Mouse (Mus musculus) brown adipose tissue, adult 24 weeks (tissue): ENCODE data around the gene Shank2. TPM values are rescaled to one million over a fixed set of nuclear protein-coding genes. Genes with fewer than 3 reads are reported as not detected.

Source experiments
- H3K27ac ChIP-seq: fragments of 200-500 bp; replicated peaks from 2 replicates; pipeline ENCODE4 v1.5.1; 2012; ENCODE audit warnings: low read depth, mild to moderate bottlenecking, low read length
- H3K4me1 ChIP-seq: fragments of 200-500 bp; 2 replicates; pipeline ENCODE4 v1.6.1; 2012; ENCODE audit warnings: low read length, mixed read lengths; ENCODE audit not compliant: control insufficient read depth, insufficient read depth, insufficient read length
- H3K4me3 ChIP-seq: fragments of 200-500 bp; 2 replicates; pipeline ENCODE4 v1.5.1; 2012; ENCODE audit warnings: low read depth, mild to moderate bottlenecking, low read length, moderate library complexity; ENCODE audit not compliant: insufficient read depth
- polyA plus RNA-seq: library from polyadenylated mRNA; stranded (reverse); fragments of >200 nt; gene quantifications from 2 replicates; pipeline ENCODE4 v1.2.4, GENCODE M21; 2012; ENCODE audit not compliant: missing spikeins, insufficient read depth, insufficient read length

Gene Shank2
- polyA plus RNA-seq, 1 experiment: not detected

DNA sequence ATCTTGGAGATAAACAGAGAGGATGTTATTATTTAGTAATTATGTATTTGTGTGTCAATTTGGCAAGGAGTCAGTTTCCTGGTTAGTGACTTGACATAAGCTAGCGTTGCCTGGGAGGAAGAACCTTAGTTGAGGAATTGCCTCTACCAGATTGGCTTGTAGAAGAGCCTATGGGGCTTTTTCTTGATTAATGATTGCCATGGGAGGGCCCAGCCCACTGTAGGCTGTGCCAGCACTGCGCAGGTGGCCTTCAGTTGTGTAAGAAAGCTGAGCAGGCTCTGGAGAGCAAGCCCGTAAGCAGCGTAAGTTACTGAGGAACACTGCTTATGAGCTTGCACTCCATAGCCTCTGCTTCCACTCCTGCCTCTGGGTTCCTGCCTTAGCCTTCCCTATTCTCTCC, 7.3 kb downstream of the Shank2 start:
- Histone ChIP-seq H3K4me1 (no peaks in the 10 kb centered on the region), H3K4me3 (no peak overlapping the region), H3K27ac (no peak overlapping the region)

DNA sequence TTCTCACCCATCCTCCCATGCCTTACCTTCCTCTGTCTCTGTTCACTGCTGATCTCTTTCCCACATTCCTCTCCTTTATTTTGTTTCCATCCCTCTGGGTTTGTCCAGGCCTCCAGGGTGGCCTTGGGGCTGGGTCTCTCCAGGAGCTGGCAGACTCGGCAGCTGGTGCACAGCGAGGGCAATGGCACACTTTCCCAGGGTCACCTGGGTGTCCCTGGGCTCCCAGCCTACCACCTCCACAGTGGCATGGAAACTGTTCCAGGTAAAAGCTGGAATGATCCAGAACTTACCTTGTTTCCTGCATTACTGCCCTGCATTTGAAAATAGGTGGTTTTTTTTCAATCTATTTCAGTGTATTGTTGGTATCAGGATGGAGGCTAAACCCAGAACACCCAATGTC, 12.8 kb downstream of the Shank2 start:
- no peaks in the 10 kb centered on the region for H3K4me1 ChIP-seq
- H3K27ac ChIP-seq: no peak overlapping the region
- H3K4me3 ChIP-seq: no peak overlapping the region

DNA sequence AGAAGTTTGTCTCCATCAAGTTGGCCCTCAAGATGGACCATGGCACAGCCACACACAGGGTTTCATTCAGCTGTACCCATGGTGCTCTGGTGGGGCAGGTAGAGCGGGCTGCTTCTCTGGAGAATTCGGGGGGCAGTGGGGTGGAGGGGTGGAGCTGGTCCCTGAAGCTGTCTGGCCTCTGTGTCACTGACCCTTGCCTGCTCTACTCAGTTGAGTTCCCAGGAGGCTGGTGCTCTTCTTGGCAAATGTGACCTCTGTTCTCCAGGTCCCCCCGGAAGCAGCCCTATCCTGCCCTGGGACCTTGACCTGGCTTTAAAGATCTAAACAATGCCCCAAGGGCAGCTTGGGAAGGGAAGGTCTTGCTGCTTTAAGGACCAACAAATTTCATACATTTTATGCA, 20.1 kb downstream of the Shank2 start:
- H3K4me3 ChIP-seq: no peak overlapping the region
- H3K4me1 ChIP-seq: no peaks in the 10 kb centered on the region
- H3K27ac ChIP-seq: no peak overlapping the region

DNA sequence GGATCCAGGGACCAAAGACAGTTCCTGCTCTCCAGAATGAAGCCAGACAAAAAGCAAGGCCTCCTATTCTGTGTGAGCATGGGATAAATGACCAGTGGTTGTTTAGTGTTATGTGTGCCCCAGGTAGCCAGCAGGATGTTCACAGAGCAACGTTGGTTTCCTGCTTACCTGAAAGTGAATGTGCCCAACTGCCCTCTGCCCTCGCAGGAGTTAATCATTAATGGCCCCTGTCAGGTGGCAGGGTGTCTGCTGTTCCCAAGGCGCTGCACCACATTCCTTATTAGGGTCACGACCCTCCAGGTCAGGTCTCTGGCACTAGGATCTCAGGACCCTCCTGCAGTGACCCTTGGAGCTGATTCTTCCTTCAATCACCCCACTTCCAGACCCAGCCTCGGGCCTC, 21.0 kb downstream of the Shank2 start:
- Histone ChIP-seq H3K27ac (no peak overlapping the region), H3K4me1 (no peaks in the 10 kb centered on the region), H3K4me3 (no peak overlapping the region)

DNA sequence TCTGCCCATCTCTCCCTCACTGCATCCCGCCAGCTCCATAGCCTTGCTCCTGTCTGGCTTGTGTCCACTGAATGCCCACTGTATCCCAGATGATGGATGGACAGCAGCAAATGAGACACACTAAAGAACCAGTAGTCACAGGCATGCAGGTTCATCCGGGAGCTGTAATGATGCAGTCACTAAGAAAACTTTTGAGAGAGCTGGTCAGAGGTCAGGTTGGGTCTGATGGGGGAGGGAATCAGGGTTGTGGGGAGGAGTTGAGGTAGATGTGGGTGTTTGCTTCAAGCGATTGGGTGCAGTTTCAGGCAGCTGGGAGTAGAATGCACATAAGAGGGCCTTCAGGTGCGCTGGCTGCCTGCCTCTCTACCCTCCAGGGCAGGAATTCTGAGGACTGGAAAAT, 21.8 kb downstream of the Shank2 start:
- no peak overlapping the region for H3K4me3 ChIP-seq
- no peak overlapping the region for H3K27ac ChIP-seq
- H3K4me1 ChIP-seq: no peaks in the 10 kb centered on the region

DNA sequence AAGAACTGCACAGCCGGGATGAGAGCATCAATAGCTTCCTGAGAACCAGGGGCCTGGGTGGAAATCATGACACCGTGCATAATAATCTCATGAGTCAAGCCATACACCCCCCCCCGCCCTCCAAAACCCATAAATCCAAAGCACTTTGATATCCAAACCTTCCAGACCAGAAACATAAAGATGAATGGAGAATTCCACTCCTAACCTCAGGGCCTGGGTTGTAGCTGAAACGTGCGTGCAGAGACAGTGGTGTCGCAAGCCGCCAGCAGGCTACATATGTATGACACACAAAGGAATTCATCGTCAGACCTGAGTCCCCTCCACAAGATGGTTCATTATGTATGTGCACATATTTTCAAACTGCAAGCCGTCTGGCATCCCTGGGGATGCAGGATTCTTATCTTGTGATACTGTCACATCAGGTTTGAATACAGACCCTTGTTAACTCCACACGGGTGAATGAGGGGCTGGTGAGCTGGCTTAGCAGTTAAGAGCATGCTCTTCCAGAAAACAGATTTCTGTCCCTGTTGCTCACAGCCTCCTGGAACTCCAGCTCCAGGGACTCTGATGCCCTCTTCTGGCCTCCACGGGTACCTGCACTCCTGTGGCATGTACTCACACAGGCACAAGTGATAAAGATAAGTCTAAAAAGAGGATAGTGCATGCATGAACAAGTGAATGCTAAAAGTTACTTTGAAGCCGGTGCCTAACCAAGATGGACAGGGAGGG, 24.5 kb downstream of the Shank2 start:
- H3K27ac ChIP-seq: no peak overlapping the region
- no peak overlapping the region for H3K4me3 ChIP-seq
- H3K4me1 ChIP-seq: no peaks in the 10 kb centered on the region

DNA sequence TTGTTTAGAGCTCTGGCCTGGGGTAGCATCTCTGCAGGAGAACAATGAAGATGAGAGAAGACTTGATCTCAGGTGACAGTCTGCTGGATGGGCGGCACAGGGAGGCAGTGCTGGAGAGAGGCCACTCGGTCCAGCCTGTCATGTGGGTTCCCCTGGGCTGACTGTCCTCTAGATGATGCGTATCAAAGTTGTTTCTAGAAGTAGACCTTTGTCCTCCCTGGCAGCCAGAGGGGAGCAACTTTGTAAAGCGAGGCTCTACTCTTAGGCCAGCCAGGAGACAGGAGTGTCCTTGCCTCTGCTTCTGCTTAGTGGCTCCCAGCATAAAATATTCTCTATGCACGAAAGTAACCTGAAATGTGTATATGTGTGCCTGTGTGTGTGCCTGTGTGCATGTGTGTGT, 27.5 kb downstream of the Shank2 start:
- no peak overlapping the region for H3K27ac ChIP-seq
- no peak overlapping the region for H3K4me3 ChIP-seq
- no peaks in the 10 kb centered on the region for H3K4me1 ChIP-seq

DNA sequence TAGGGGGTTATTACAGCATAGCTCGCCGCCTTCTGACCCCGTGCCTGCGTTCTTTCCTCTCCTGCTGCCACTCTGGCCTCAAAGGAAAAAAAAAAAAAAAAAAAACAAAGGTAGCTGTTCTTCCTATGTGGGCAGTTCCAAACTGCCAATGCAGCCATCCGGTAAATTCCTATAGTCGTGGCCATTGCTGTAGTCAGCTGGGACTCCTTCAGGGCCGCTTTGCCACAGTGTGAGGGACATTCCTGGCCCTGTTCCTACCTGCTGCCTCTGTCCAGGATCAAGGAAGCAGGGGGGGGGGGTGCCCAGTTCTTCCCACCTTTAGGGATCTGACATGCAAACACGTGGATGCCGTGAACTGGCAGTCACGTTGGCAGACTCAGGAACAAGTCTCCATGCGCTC, 29.1 kb downstream of the Shank2 start:
- Histone ChIP-seq H3K27ac (no peak overlapping the region), H3K4me1 (no peaks in the 10 kb centered on the region), H3K4me3 (no peak overlapping the region)

DNA sequence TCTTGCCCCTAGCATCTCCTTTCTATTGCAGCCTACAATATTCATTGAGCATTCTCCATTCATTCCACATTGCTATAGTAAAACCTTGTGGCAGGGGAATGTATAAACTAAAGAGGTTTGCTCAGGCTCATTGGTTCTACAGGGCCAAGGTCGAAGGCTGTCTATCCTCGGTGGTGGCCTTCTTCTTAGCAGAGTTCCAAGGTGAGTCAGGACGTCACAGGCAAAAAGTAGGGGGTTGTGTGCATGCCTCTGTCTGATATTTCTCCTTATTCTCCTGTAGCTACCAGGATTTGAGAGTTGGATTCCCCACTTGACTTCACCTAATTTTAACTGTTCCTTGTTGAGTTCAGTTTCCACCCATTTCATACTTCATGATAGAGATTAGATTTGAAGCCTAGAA, 29.9 kb downstream of the Shank2 start:
- no peak overlapping the region for H3K27ac ChIP-seq
- H3K4me3 ChIP-seq: no peak overlapping the region
- H3K4me1 ChIP-seq: no peaks in the 10 kb centered on the region

DNA sequence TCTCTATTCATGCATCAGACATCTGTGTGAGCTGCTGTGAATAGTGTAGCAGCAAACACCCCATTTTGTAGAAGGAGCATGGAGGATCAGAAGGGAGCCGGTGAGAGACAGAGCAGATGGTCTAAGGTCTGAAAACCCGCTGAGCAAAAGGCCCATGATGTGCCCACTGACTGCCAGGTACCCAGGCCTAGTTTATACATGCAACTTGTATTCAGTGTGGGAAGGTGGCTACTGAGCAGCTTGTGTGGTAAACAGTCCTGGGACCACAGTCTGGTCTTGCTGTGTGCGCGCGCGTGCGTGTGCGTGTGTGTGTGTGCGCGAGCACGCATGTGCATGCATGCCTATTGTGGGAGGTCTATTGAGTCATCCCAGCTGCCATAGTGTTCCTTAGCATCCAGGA, 35.8 kb downstream of the Shank2 start:
- no peak overlapping the region for H3K27ac ChIP-seq
- H3K4me1 ChIP-seq: peaks cover 2% of the 10 kb centered on the region; the same call in 1 of the 2 replicates
- no peak overlapping the region for H3K4me3 ChIP-seq

DNA sequence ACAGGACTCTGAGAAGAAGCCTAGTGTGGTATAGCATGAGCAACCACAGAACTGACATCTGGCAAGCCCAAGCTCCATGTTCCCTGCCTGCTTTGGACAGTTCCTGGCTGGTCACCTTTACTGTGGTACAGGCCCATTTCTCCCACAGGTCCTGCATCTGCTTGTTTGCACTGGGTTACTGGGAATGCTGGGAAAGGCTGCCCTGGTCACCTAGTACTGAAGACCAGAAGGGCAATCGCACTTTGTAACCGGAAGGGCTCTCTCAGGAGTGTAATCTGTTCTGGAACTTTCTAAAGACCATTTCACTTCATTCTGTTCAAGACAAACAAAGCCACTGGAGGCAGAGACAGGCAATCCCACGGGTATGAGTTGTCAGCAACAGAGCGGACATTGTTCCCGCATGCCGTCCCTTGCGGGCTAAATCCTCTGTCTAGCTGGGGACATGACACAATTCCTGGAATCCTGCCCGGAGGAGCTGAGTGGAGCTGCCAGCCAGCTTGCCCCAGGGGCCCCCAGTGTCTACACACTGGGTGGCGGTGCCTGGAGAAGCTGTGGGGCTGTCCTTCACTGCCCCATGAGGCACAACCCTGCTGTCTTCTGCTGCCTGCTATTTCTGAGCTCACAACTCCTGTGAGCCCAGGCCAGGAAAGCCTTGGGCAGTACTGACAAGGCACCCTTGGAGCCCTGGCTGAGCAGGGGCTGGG, 36.4 kb downstream of the Shank2 start:
- H3K4me1 ChIP-seq: peaks cover 2% of the 10 kb centered on the region; the same call in 1 of the 2 replicates
- no peak overlapping the region for H3K27ac ChIP-seq
- H3K4me3 ChIP-seq: no peak overlapping the region

DNA sequence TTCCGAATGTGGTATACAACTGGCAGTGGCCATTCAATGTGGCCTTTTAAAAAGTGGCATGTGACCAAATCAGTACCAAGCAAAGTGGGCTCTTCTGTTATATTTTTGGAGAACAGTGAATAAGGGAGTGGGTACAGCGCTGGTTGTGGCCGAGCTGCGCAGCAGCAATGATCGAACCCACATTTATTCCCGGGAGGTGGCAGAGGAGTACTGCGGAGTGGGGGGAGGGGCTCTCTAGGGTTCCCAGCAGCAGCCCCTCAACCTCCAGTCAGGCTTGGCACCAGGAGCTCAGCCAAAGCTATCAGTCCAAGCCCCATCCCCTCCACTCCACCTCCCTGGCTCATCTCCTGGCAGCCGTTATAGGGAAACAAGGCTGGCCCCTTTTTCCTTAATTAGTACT, 37.0 kb downstream of the Shank2 start:
- Histone ChIP-seq H3K4me1 (peaks cover 2% of the 10 kb centered on the region; the same call in 1 of the 2 replicates), H3K27ac (no peak overlapping the region), H3K4me3 (no peak overlapping the region)

DNA sequence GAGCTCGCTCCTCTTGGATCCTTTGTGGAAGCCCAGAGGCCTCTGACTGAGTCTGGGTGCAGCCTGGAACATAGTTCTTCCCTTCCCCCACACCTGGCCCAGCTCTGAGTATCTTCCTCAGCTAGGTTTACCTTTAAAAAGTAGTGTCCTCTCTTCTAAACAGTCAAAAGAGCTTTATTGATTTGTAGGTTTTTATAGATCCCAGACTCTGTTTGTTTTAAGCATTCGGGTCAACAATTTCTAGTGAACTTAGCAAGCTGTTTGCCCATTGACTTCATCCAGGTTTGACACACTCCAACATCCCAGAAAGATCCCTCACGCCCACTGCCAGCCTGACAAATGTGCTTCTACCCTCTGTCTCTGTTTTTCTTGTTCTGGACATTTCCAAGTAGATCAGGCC, 38.6 kb downstream of the Shank2 start:
- Histone ChIP-seq H3K27ac (no peak overlapping the region), H3K4me1 (peaks cover 2% of the 10 kb centered on the region; the same call in 1 of the 2 replicates), H3K4me3 (no peak overlapping the region)

DNA sequence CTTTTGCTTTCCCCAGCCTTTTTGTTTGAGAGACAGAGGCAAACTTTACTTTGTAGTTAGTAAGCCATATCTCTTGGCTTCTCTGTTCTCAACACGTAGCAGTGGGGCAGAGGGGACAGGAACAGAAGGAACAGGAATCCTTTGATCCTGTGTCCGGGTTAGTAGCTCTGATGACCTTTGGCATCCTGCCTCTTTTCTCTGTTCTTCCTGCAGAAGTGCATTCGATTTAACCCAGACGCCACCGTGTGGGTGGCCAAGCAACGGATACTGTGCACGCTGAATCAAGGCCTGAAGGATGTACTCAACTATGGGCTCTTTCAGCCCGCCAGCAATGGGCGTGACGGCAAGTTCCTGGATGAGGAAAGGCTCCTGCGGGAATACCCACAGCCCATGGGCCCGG, 50.3 kb downstream of the Shank2 start:
- Histone ChIP-seq H3K27ac (no peak overlapping the region), H3K4me1 (no peaks in the 10 kb centered on the region), H3K4me3 (no peak overlapping the region)

DNA sequence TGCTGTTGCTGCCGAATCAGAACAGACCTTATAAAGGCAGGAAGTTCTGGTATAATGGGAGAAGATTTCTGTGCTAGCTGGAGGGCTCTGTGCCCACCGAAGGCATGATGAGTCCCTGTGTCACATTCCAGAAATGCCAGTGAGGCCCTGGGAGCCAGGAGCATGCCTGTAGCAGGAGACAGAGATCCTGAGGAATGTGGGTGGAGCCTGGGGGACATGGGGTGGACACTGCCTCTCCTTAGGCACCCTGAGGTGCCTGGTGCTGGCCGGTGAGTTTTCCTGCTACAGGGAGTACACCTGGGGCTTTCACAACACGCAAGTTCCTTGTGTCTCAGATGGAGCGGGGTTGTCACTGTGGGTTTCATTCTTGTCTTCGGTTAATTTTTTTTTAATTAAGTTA, 53.5 kb downstream of the Shank2 start:
- Histone ChIP-seq H3K4me3 (no peak overlapping the region), H3K27ac (no peak overlapping the region), H3K4me1 (no peaks in the 10 kb centered on the region)
